Mouse (Mus musculus) adipocyte (in vitro differentiated cells): Measurements from ENCODE around the gene Zfp787.
A peak's percentile ranks its signal among the peaks of the same experiment; 100 is the strongest.
"Not testable (repeated sequence)": the region's sequence is repeated elsewhere in the genome, so short reads cannot be mapped to it uniquely, and the experiment has no call there.

ENCODE experiments used
- DNase-seq: peaks from one replicate; pipeline ENCODE4 v3.0.0-alpha.2; 2016; ENCODE audit warnings: low spot score

The Zfp787 gene

GRCm38 (mm10) chr7:6155901-6156411 is at the start of gene Zfp787:
TSS of gene Zfp787 (minus strand) at chr7:6155997.
- peak; percentile 91 for DNase-seq

GRCm38 (mm10) chr7:6204200-6204599 is 48.4 kb upstream of the Zfp787 start:
- no peak for DNase-seq

GRCm38 (mm10) chr7:6196790-6197189 is 41.0 kb upstream of the Zfp787 start, which contains the start of gene Galp:
TSS of gene Galp (plus strand) at chr7:6197090.
- no peak for DNase-seq

- DNase-seq, result no peak
Measured at GRCm38 (mm10) chr7:6195777-6196176, 40.0 kb upstream of the Zfp787 start.

- DNase-seq, result peak; percentile 69
Measured at GRCm38 (mm10) chr7:6194129-6194528, 38.3 kb upstream of the Zfp787 start.

GRCm38 (mm10) chr7:6191376-6191775 is 35.6 kb upstream of the Zfp787 start:
- DNase-seq, result peak; percentile 83

GRCm38 (mm10) chr7:6189542-6189941 is 33.7 kb upstream of the Zfp787 start:
- no peak for DNase-seq

- no peak for DNase-seq
Measured at GRCm38 (mm10) chr7:6186756-6187155, 31.0 kb upstream of the Zfp787 start.

GRCm38 (mm10) chr7:6186176-6186575 is 30.4 kb upstream of the Zfp787 start:
- no peak for DNase-seq

GRCm38 (mm10) chr7:6185391-6185790 is 29.6 kb upstream of the Zfp787 start:
- DNase-seq, result no peak

GRCm38 (mm10) chr7:6184521-6184920 is 28.7 kb upstream of the Zfp787 start:
- no peak for DNase-seq

GRCm38 (mm10) chr7:6183802-6184201 is 28.0 kb upstream of the Zfp787 start:
- no peak for DNase-seq

- DNase-seq, result no peak
Measured at GRCm38 (mm10) chr7:6182882-6183281, 27.1 kb upstream of the Zfp787 start.

GRCm38 (mm10) chr7:6179013-6179412 is 23.2 kb upstream of the Zfp787 start:
- DNase-seq, result no peak

- not testable (repeated sequence) for DNase-seq
Measured at GRCm38 (mm10) chr7:6174365-6174987, 18.7 kb upstream of the Zfp787 start.

- DNase-seq, result no peak
Measured at GRCm38 (mm10) chr7:6173872-6174271, 18.1 kb upstream of the Zfp787 start.

- peak; percentile 31 for DNase-seq
Measured at GRCm38 (mm10) chr7:6172674-6173244, 17.0 kb upstream of the Zfp787 start.

GRCm38 (mm10) chr7:6172006-6172649 is 16.3 kb upstream of the Zfp787 start, which contains the start of gene Zfp444:
TSS of gene Zfp444 (plus strand) at chr7:6172226.
- peak; percentile 96 for DNase-seq

- peak; percentile 67 for DNase-seq
Measured at GRCm38 (mm10) chr7:6171444-6172005, 15.7 kb upstream of the Zfp787 start.

GRCm38 (mm10) chr7:6170871-6171270 is 15.1 kb upstream of the Zfp787 start:
- DNase-seq, result no peak

- DNase-seq, result no peak
Measured at GRCm38 (mm10) chr7:6170391-6170790, 14.6 kb upstream of the Zfp787 start.

- peak; percentile 67 for DNase-seq
Measured at GRCm38 (mm10) chr7:6169403-6169802, 13.6 kb upstream of the Zfp787 start.

- DNase-seq, result no peak
Measured at GRCm38 (mm10) chr7:6164671-6165070, 8.9 kb upstream of the Zfp787 start.
